Mouse (Mus musculus): ENCODE measurements around the gene Ofcc1. TPM values are rescaled to one million over a fixed set of nuclear protein-coding genes. Genes with fewer than 3 reads are reported as not detected.
A peak's percentile ranks its signal among the peaks of the same experiment; 100 is the strongest.

The Ofcc1 gene
- polyA plus RNA-seq, 1 experiment, result 0.03 TPM

DNA sequence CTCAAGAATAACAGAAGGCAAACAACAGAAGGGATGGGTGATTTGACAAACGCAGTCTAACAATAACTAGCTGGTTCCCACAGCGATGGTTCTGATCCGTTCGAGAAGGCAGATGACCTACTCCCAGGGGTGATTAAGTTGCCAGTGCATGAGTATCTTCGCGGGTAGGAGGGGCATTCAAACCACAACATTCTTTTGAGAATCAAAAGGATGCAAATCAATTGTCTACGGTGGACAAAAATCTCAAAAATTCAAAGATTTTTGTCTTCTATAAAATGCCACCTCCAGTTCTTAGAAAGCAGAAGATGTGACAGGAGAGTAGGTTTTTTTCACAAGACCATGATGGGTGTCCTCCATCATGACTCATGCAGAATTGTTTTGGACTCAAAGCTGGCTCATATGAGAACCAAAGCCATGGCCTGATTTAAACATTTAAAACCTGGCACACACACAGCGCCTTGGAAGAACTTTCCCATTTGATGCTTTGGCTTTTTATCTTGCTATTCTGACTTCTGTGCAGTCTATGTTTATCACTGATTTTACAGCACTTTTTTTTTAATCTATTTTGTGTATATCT lies 338.0 kb downstream of the Ofcc1 start:
- DNase-seq, result no peak
- H3K4me1 ChIP-seq (ENCODE audit: control insufficient read depth, insufficient read depth, low read length), result no peaks in the 10 kb centered on the region
- no peaks in the 10 kb centered on the region for H3K36me3 ChIP-seq (ENCODE audit: control insufficient read depth, insufficient read depth, low read length)
- TF ChIP-seq POLR2A (IDR thresholded peaks at IDR 0.05; ENCODE audit: low read depth, low read length) (no peak), CTCF (conservative IDR thresholded peaks at IDR 0.05; ENCODE audit: insufficient read depth, insufficient read length, low read depth, low read length) (no peak)
- H3K27me3 ChIP-seq (replicated peaks; ENCODE audit: control insufficient read depth, insufficient read depth, low read length), result no peaks in the 10 kb centered on the region
- 83% methylated on average over 8 of the region's 8 CpGs for WGBS
- no peak overlapping the region for H3K27ac ChIP-seq (ENCODE audit: insufficient read depth, low read depth, low read length)
- no peak overlapping the region for H3K4me3 ChIP-seq (ENCODE audit: insufficient read depth, low read depth, low read length)

DNA sequence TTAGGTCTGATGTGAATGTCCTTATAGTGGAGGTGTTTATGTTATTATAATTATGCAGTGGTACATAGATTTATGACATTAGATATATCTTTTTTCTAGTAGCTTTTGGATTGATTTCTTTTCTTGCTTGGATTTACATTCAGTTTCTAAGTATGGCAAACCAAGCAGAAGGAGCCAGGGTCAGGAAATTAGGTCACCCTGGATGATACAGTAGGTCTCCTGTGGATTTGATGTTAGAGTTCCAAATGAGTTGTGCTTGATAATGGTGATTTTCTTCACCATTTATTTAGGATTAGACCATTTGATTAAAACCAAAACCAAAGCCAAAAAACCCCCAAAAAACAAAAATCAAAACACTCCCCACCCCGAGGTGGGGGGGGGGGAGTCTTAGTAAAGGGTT lies 338.6 kb downstream of the Ofcc1 start:
- Histone ChIP-seq H3K27ac (ENCODE audit: insufficient read depth, low read depth, low read length) (no peak overlapping the region), H3K4me1 (ENCODE audit: control insufficient read depth, insufficient read depth, low read length) (no peaks in the 10 kb centered on the region), H3K27me3 (replicated peaks; ENCODE audit: control insufficient read depth, insufficient read depth, low read length) (no peaks in the 10 kb centered on the region), H3K4me3 (ENCODE audit: insufficient read depth, low read depth, low read length) (no peak overlapping the region), H3K36me3 (ENCODE audit: control insufficient read depth, insufficient read depth, low read length) (no peaks in the 10 kb centered on the region)
- DNase-seq, result no peak
- WGBS, result 71% methylated on average over 1 of the region's 1 CpGs
- TF ChIP-seq POLR2A (IDR thresholded peaks at IDR 0.05; ENCODE audit: low read depth, low read length) (no peak), CTCF (conservative IDR thresholded peaks at IDR 0.05; ENCODE audit: insufficient read depth, insufficient read length, low read depth, low read length) (no peak)

DNA sequence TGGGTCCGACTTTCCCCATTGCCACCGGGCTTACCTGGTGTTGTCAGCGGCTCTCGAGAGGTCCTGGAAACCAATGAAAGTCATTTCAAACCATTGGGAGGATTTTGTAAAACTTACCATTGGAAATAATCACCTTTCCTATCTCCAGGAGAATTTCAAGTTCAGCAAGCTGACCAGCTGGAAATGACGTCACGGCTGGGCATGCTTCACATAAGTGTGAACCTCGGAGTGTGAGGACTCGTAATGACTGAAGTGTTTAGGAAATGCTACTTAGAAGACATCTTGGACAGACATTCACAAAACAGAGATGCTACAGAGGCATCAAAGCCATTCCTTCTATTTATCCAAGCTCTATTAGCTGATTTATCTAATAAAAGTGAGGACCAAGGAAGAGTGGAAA lies 361.0 kb downstream of the Ofcc1 start:
- Histone ChIP-seq H3K4me1 (ENCODE audit: control insufficient read depth, insufficient read depth, low read length) (no peaks in the 10 kb centered on the region), H3K4me3 (ENCODE audit: insufficient read depth, low read depth, low read length) (no peak overlapping the region), H3K27me3 (replicated peaks; ENCODE audit: control insufficient read depth, insufficient read depth, low read length) (no peaks in the 10 kb centered on the region), H3K27ac (ENCODE audit: insufficient read depth, low read depth, low read length) (no peak overlapping the region), H3K36me3 (ENCODE audit: control insufficient read depth, insufficient read depth, low read length) (no peaks in the 10 kb centered on the region)
- 80% methylated on average over 8 of the region's 8 CpGs for WGBS
- no peak for DNase-seq
- TF ChIP-seq CTCF (conservative IDR thresholded peaks at IDR 0.05; ENCODE audit: insufficient read depth, insufficient read length, low read depth, low read length) (no peak), POLR2A (IDR thresholded peaks at IDR 0.05; ENCODE audit: low read depth, low read length) (no peak)

DNA sequence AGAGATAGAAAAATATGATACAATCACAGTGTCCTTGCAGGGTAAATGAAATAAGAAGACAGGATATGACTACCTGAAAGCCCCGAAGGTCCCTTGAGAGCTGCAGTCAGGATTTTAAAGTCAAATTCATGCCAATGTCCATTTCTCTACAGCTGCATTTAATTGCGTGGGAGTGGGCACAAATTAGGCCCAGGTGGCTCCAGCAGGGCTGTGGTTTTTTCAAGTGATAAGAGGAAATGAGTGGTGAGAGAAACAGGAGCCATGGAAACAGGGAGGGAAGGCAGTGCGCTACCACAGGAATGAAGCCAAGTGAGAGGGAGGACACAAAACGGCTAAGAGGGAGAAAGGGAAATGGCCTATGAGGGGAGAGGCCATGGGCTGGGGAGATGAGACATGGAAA lies 363.3 kb downstream of the Ofcc1 start:
- Histone ChIP-seq H3K36me3 (ENCODE audit: control insufficient read depth, insufficient read depth, low read length) (no peaks in the 10 kb centered on the region), H3K4me3 (ENCODE audit: insufficient read depth, low read depth, low read length) (no peak overlapping the region), H3K4me1 (ENCODE audit: control insufficient read depth, insufficient read depth, low read length) (no peaks in the 10 kb centered on the region), H3K27me3 (replicated peaks; ENCODE audit: control insufficient read depth, insufficient read depth, low read length) (no peaks in the 10 kb centered on the region), H3K27ac (ENCODE audit: insufficient read depth, low read depth, low read length) (no peak overlapping the region)
- TF ChIP-seq POLR2A (IDR thresholded peaks at IDR 0.05; ENCODE audit: low read depth, low read length), result no peak
- TF ChIP-seq CTCF (conservative IDR thresholded peaks at IDR 0.05; ENCODE audit: insufficient read depth, insufficient read length, low read depth, low read length), result no peak
- DNase-seq, result no peak
- 52% methylated on average over 4 of the region's 4 CpGs for WGBS

DNA sequence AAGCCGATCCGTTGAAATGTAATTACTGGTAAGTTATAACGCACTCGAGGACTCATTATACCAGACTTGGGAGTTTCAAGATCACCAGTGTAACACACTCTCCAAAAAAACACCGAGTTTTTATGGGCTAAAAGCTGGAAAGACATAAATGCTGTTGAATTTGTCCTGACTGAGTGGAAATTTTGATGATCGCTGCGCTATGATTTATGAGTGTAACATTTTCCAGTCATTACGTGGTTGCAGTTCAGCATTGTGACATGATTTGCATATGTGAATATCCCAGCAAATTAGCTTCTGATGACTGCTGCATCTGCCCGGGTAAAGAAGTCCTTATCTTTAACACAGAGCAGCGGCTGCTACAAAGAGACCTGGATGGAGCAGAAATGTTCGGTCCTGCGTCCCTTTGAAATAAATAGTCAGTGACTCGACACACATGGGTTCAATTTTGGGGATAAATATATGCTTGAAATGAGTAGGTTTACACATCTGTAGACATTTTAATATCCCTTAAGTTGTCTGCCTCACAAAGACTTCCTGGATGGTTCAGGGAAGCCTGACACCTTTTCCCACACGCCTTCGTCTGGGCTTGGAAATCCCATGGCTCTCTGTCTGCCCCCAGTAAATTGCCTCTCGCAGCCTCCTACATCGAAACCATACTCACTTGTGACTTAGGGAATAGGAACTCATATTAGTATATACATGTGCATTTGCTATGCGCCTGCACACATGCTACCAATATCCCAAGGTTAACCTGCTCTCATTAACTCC lies 381.8 kb downstream of the Ofcc1 start:
- Histone ChIP-seq H3K36me3 (ENCODE audit: control insufficient read depth, insufficient read depth, low read length) (no peaks in the 10 kb centered on the region), H3K4me1 (ENCODE audit: control insufficient read depth, insufficient read depth, low read length) (no peaks in the 10 kb centered on the region), H3K27ac (ENCODE audit: insufficient read depth, low read depth, low read length) (no peak overlapping the region), H3K27me3 (replicated peaks; ENCODE audit: control insufficient read depth, insufficient read depth, low read length) (no peaks in the 10 kb centered on the region), H3K4me3 (ENCODE audit: insufficient read depth, low read depth, low read length) (no peak overlapping the region)
- 64% methylated on average over 18 of the region's 18 CpGs for WGBS
- DNase-seq, result no peak
- TF ChIP-seq CTCF (conservative IDR thresholded peaks at IDR 0.05; ENCODE audit: insufficient read depth, insufficient read length, low read depth, low read length) (no peak), POLR2A (IDR thresholded peaks at IDR 0.05; ENCODE audit: low read depth, low read length) (no peak)

DNA sequence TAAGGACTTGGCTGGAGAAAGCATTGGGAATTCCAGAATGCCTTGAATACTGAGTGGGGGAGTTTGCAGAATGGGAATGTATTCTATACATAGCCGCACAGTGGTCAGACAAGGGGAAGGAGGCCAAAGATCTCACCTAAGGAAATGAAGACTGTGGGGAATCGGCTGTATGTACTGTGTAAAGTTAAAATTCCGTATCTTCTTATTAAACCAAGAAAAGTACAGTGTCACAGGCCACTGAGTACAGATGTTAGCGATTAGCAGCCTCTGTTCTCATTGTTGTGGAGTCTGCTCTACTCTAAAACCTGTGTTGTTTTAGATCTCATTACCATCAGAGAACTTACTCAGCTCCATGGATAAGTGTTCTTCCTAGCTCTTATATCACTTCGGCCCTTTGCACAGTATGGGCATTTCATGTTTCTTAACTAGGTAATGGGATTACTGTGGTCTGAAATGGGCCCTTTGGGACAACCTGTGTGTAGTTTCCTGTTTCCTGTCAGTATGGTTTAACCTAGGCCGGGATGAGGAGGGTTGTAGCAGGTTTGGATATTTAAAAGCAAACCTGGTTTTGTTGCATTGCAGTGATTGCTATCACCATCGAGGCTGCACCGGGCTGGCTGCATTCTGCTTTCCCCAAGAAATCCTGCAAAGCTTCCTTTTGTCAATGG lies 392.8 kb downstream of the Ofcc1 start:
- 86% methylated on average over 8 of the region's 8 CpGs for WGBS
- no peaks in the 10 kb centered on the region for H3K36me3 ChIP-seq (ENCODE audit: control insufficient read depth, insufficient read depth, low read length)
- H3K4me1 ChIP-seq (ENCODE audit: control insufficient read depth, insufficient read depth, low read length), result no peaks in the 10 kb centered on the region
- no peak for TF ChIP-seq CTCF (conservative IDR thresholded peaks at IDR 0.05; ENCODE audit: insufficient read depth, insufficient read length, low read depth, low read length)
- no peak for TF ChIP-seq POLR2A (IDR thresholded peaks at IDR 0.05; ENCODE audit: low read depth, low read length)
- no peak overlapping the region for H3K4me3 ChIP-seq (ENCODE audit: insufficient read depth, low read depth, low read length)
- no peaks in the 10 kb centered on the region for H3K27me3 ChIP-seq (replicated peaks; ENCODE audit: control insufficient read depth, insufficient read depth, low read length)
- H3K27ac ChIP-seq (ENCODE audit: insufficient read depth, low read depth, low read length), result no peak overlapping the region
- no peak for DNase-seq

DNA sequence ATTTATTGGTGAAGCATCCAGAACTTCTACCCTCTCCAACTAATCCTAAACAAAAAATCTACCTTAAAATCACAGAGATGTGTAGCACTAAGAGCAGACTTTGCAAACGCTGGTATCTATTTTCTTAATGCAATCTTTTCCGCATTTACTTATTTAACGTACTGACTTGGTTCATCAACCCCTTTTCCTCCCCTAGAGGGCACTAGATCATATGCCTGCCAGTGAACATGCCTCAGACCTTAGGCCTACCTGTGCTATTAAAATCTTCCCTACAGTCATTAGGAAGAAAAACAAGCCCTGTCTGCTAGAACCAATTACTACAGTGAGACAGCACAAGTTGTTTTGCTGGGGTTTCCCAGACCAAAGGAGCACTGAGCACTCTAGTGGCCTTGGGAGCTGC lies 404.0 kb downstream of the Ofcc1 start:
- no peaks in the 10 kb centered on the region for H3K27me3 ChIP-seq (replicated peaks; ENCODE audit: control insufficient read depth, insufficient read depth, low read length)
- no peaks in the 10 kb centered on the region for H3K4me1 ChIP-seq (ENCODE audit: control insufficient read depth, insufficient read depth, low read length)
- no peak overlapping the region for H3K4me3 ChIP-seq (ENCODE audit: insufficient read depth, low read depth, low read length)
- 66% methylated on average over 3 of the region's 3 CpGs for WGBS
- H3K27ac ChIP-seq (ENCODE audit: insufficient read depth, low read depth, low read length), result no peak overlapping the region
- H3K36me3 ChIP-seq (ENCODE audit: control insufficient read depth, insufficient read depth, low read length), result no peaks in the 10 kb centered on the region
- no peak for TF ChIP-seq POLR2A (IDR thresholded peaks at IDR 0.05; ENCODE audit: low read depth, low read length)
- no peak; the same call in 1 of the 2 replicates for TF ChIP-seq CTCF (conservative IDR thresholded peaks at IDR 0.05; ENCODE audit: insufficient read depth, insufficient read length, low read depth, low read length)
- DNase-seq, result peak; percentile 10
